Mouse (Mus musculus) heart, adult 2 months (tissue): ENCODE results near the gene Psma2. TPM values are rescaled to one million over a fixed set of nuclear protein-coding genes. Genes with fewer than 3 reads are reported as not detected.
A peak's percentile ranks its signal among the peaks of the same experiment; 100 is the strongest.

Experiments
- DNase-seq, 2 experiments: peaks; one replicate each; pipeline ENCODE4 v3.0.0; 2021
- H3K27ac ChIP-seq: fragments of 200-600 bp; 2 replicates; pipeline ENCODE4 v1.8.1; 2022
- H3K27me3 ChIP-seq: fragments of 200-500 bp; 2 replicates; pipeline ENCODE4 v1.6.1; 2012; ENCODE audit warnings: mild to moderate bottlenecking, low read length, inconsistent platforms, mixed read lengths; ENCODE audit not compliant: control insufficient read depth, insufficient read depth
- H3K36me3 ChIP-seq: fragments of 200-500 bp; 2 replicates; pipeline ENCODE4 v1.6.1; 2012; ENCODE audit warnings: low read length, inconsistent platforms; ENCODE audit not compliant: control insufficient read depth, insufficient read depth
- H3K4me1 ChIP-seq: fragments of 200-500 bp; 2 replicates; pipeline ENCODE4 v1.6.1; 2011; ENCODE audit warnings: low read length; ENCODE audit not compliant: control insufficient read depth, insufficient read depth
- H3K4me3 ChIP-seq: fragments of 200-600 bp; 2 replicates; pipeline ENCODE4 v1.8.1; 2022
- H3K79me2 ChIP-seq: fragments of 200-500 bp; replicated peaks from 2 replicates; pipeline ENCODE4 v1.6.1; 2012; ENCODE audit warnings: mild to moderate bottlenecking, inconsistent platforms, low read length, moderate library complexity, mixed read lengths; ENCODE audit not compliant: control insufficient read depth, insufficient read depth
- H3K9ac ChIP-seq: fragments of 200-500 bp; 2 replicates; pipeline ENCODE4 v1.6.1; 2012; ENCODE audit warnings: low read depth, mild to moderate bottlenecking, control low read depth, inconsistent platforms, low read length, mixed read lengths
- CTCF ChIP-seq: fragments of 200-600 bp; IDR thresholded peaks from 2 replicates; pipeline ENCODE4 v1.8.1; 2022; ENCODE audit warnings: antibody characterized with exemption, mild to moderate bottlenecking, moderate library complexity
- EP300 ChIP-seq: fragments of 200-500 bp; IDR thresholded peaks from 2 replicates; pipeline ENCODE4 v1.6.1; 2011; ENCODE audit warnings: low read depth, low read length, control low read depth; ENCODE audit not compliant: insufficient read depth
- POLR2A ChIP-seq: fragments of 200-500 bp; IDR thresholded peaks from 2 replicates; pipeline ENCODE4 v1.6.1; 2011; ENCODE audit warnings: mild to moderate bottlenecking, low read depth, low read length, control low read depth; ENCODE audit not compliant: insufficient read depth
- WGBS: fragments of 180-500 bp; shearing (Covaris S2); methylation state at CpG from one replicate; pipeline ENCODE4 v1.1.7; 2018; 5-methylcytosine and 5-hydroxymethylcytosine counted together
- intact Hi-C: fragments of 180-260 bp; cut with DNase I; formaldehyde crosslinking; loops from one replicate; pipeline ENCODE4 v1.15.1; 2025
- polyA plus RNA-seq: library from polyadenylated mRNA; depleted of rRNA; stranded (reverse); fragments of >200 nt; gene quantifications from 2 replicates; pipeline ENCODE4 v1.2.3, GENCODE M21; 2012
- total RNA-seq, 2 experiments: library from RNA; stranded (reverse); gene quantifications; 2 replicates each; pipeline ENCODE4 v1.2.3; 2021

Psma2 gene
- total and polyA plus RNA-seq, 3 experiments = 33.5 to 58.8 (median 54.4) TPM

DNA sequence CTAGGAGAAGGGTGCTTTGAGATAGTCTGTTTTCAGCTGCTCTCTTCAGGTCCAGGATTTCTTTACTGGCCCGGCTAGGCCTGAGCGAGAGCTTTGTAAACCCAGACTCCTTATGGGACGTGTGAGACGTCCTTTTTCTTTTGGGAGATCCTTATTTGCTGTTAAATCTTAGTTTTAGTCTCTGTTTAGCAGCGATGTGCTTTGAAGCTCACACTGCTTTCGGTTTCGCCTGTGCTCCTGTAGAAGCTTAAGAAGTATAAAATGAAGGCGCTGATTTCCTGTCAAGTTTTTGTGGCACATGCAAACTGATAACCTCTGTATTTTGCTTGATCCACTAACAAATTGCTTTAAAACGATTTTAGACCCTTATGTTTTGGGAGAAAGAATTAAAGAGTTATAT lies 513 bp downstream of the Psma2 start:
- Histone ChIP-seq H3K27me3 (no peaks in the 10 kb centered on the region), H3K36me3 (peaks cover 10% of the 10 kb centered on the region), H3K79me2 (peaks cover 6% of the 10 kb centered on the region; the same call in 1 of the 2 replicates), H3K27ac (peak overlapping the region; percentile 81), H3K4me3 (peak overlapping the region; percentile 86), H3K4me1 (peaks cover 3% of the 10 kb centered on the region; the same call in 1 of the 2 replicates), H3K9ac (peak overlapping the region; percentile 90)
- no peak for DNase-seq
- intact Hi-C loops = loop anchor here (2.0 to 10.0 kb wide), 3 partner anchors 15 to 661 kb away; partner anchors contain the start of genes Arid4b, B3galnt2 and Ggps1
- under 1% methylated on average over 9 of the region's 9 CpGs for WGBS
- TF ChIP-seq EP300 (no peak), POLR2A (no peak), CTCF (no peak)

DNA sequence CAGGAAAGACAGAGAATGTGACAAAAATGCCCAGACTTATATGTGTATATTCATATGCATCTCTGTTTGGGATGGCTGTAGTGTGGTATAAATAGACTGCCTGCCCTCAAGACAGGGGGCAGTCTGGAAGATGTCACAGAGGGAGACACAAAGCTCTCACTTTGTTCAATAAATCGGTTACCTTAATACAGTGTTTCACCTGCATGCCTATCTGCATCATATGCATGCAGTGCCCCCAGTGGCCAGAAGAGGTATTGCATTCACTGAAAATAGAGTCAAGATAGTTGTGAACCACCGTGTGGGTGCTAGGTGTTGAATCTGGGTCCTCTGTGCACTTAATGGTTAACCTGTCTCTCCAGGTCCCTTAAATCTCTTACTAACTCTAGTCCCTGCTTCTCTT lies 5.7 kb downstream of the Psma2 start:
- intact Hi-C loops = loop anchor here (1.0 to 10.0 kb wide), 2 partner anchors 10 to 554 kb away; partner anchors contain the start of genes Arid4b and Ggps1
- peak; percentile 43 to 60 for DNase-seq
- Histone ChIP-seq H3K4me3 (no peak overlapping the region), H3K9ac (no peak overlapping the region), H3K27ac (no peak overlapping the region), H3K4me1 (peaks cover 2% of the 10 kb centered on the region; the same call in 1 of the 2 replicates), H3K79me2 (peaks cover 5% of the 10 kb centered on the region; the same call in 1 of the 2 replicates), H3K36me3 (peaks cover 16% of the 10 kb centered on the region), H3K27me3 (no peaks in the 10 kb centered on the region)
- no peak for TF ChIP-seq POLR2A
- TF ChIP-seq CTCF = peak; percentile 100
- WGBS = 18% methylated on average over 2 of the region's 2 CpGs

DNA sequence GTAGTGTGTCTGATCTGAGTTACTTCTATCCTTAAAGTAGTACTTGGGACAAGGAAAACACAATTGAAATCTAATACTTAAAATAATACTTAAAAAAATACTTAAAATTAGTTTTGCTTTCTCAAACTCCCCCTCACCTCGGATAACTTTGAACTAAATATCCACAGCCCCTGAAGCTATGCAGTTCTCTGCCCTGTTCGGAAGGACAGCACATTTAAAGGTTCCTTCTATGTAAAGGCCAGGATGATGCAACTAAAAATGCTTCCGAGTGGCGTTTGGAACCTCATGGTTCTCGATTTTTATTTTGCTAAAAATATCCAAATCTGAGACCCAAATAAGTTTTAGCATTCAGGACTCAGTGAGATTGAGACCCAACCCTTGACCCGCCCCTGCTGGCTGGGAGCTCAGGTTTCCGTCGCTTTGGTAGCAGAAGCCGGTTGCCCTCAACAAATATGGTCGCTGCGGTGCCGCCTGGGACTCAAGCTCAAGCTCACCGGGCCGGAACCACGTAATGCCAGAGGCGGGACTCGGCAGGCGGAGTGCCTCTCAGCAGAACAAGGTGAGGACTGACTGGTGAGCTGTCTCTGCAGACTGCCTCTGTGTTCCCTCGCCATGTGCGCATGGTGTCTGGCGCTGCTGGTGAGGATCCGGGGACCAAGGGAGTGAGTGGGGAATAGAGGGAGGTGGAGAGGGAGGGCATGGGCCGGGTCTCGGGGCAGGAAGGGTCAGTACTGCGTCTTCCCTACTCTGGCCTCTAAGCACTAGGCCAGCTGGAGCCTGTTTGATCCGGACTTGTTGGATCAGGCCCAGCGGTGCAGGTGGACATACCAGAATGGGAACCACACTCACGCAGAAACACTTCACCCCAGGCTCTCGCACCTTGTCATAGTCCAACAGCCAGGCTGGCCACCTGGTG lies 16.9 kb downstream of the Psma2 start, which contains the start of gene AW209491:
Gene AW209491 (plus strand): TSS at position 429 of the 916 bp plus-strand sequence.
- TF ChIP-seq EP300 (0 out of 2 replicates have a peak, but pooled peaks have one; percentile 13), POLR2A (peak; percentile 82), CTCF (peak; percentile 45)
- H3K27me3 ChIP-seq = no peaks in the 10 kb centered on the region
- H3K4me3 ChIP-seq = peak within 1 kb of the TSS; percentile 86
- intact Hi-C loops = loop anchor here (2.0 kb wide), 1 partner anchor 17 kb away; the partner anchor contains the start of genes Mrpl32 and Psma2
- H3K9ac ChIP-seq = peak within 1 kb of the TSS; percentile 92
- H3K79me2 ChIP-seq = no peaks in the 10 kb centered on the region
- peak; percentile 95 to 96 for DNase-seq
- H3K36me3 ChIP-seq = no peaks in the 10 kb centered on the region; the same call in 1 of the 2 replicates
- under 1% methylated on average over 29 of the region's 29 CpGs for WGBS
- H3K27ac ChIP-seq = peak within 1 kb of the TSS; percentile 61
- H3K4me1 ChIP-seq = peaks cover 1% of the 10 kb centered on the region; the same call in 1 of the 2 replicates

DNA sequence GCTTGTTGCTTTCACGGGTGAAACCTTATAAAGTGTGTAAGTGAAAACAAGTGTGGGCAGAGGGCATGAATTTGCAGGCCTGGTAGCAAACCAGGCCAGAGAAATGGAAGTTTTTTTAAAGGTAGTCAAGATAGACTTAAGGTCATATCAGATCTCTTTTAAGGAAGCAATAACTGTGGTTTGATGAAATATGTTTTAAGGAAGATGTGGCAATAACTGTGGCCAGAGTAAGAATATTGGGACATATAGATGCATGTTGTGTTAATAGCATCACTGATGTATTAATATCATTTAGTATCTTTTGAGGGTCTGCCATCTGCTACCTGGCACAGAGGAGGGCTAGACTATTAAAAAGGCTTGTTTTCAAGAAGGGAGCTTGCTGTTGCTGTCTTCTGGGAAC lies 27.0 kb downstream of the Psma2 start:
- no peaks in the 10 kb centered on the region for H3K4me1 ChIP-seq
- no peak overlapping the region for H3K27ac ChIP-seq
- no peaks in the 10 kb centered on the region for H3K79me2 ChIP-seq
- no peak overlapping the region for H3K9ac ChIP-seq
- H3K36me3 ChIP-seq = peaks cover 4% of the 10 kb centered on the region
- intact Hi-C loops = no loop called here
- TF ChIP-seq POLR2A (no peak), CTCF (no peak), EP300 (no peak)
- WGBS = 43% methylated on average over 1 of the region's 1 CpGs
- no peak overlapping the region for H3K4me3 ChIP-seq
- H3K27me3 ChIP-seq = no peaks in the 10 kb centered on the region
- no peak for DNase-seq

DNA sequence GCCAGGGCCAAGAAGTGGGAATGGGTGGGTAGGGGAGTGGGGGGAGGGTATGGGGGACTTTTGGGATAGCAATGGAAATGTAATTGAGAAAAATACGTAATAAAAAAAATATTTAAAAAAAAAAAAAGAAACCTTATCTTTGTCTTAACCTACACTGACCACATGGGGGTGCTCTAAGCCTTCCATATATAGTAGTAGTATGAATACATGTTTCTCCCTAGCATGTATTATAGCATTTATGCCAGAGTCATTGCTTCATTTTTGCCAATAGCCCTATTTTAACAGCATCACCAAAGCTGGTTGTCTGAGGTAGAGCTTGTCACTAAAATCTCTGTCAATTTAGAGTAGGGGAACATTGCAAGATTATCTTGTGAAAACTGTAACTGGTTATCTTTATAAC lies 36.3 kb downstream of the Psma2 start:
- intact Hi-C loops = loop anchor here (1.0 kb wide), 1 partner anchor 1114 kb away; no protein-coding TSS in a partner anchor
- Histone ChIP-seq H3K27me3 (no peaks in the 10 kb centered on the region), H3K36me3 (no peaks in the 10 kb centered on the region), H3K79me2 (no peaks in the 10 kb centered on the region), H3K4me3 (no peak overlapping the region), H3K4me1 (no peaks in the 10 kb centered on the region), H3K9ac (no peak overlapping the region), H3K27ac (no peak overlapping the region)
- DNase-seq = no peak
- WGBS = 0% methylated on average over 1 of the region's 1 CpGs
- TF ChIP-seq POLR2A (no peak), CTCF (peak; percentile 71)
